Mouse (Mus musculus) neural tube, embryonic 14.5 days (tissue): ENCODE data around the gene Hoxc6. TPM values are rescaled to one million over a fixed set of nuclear protein-coding genes. Genes with fewer than 3 reads are reported as not detected.

Source experiments
- ATAC-seq: fragments of 200-750 bp; cut with Nextera tagmentation; 2 replicates; pipeline ENCODE4 v1.8.0; 2017; ENCODE audit warnings: low read depth, mild to moderate bottlenecking, moderate TSS enrichment, moderate library complexity
- H3K27ac ChIP-seq: fragments of 300-500 bp; sonication (generic); 2 replicates; pipeline ENCODE4 v1.5.1; 2014; ENCODE audit warnings: low read depth, mild to moderate bottlenecking, control low read depth, low read length, moderate library complexity, mixed read lengths
- H3K27me3 ChIP-seq: fragments of 300-500 bp; sonication (generic); 2 replicates; pipeline ENCODE4 v1.6.1; 2014; ENCODE audit warnings: low read length; ENCODE audit not compliant: control insufficient read depth, insufficient read depth
- H3K36me3 ChIP-seq: fragments of 300-500 bp; sonication (generic); 2 replicates; pipeline ENCODE4 v1.6.1; 2014; ENCODE audit warnings: low read length, mixed read lengths; ENCODE audit not compliant: control insufficient read depth, insufficient read depth
- H3K4me1 ChIP-seq: fragments of 300-500 bp; sonication (generic); 2 replicates; pipeline ENCODE4 v1.6.1; 2014; ENCODE audit warnings: low read length; ENCODE audit not compliant: control insufficient read depth, insufficient read depth
- H3K4me2 ChIP-seq: fragments of 300-500 bp; sonication (generic); 2 replicates; pipeline ENCODE4 v1.6.1; 2014; ENCODE audit warnings: mild to moderate bottlenecking, low read depth, low read length, control low read depth
- H3K4me3 ChIP-seq: fragments of 300-500 bp; sonication (generic); 2 replicates; pipeline ENCODE4 v1.5.1; 2014; ENCODE audit warnings: low read depth, low read length, control low read depth, mixed read lengths
- H3K9ac ChIP-seq: fragments of 300-500 bp; sonication (generic); replicated peaks from 2 replicates; pipeline ENCODE4 v1.6.1; 2014; ENCODE audit warnings: low read depth, mild to moderate bottlenecking, control low read depth, low read length, mixed read lengths
- H3K9me3 ChIP-seq: fragments of 300-500 bp; sonication (generic); 2 replicates; pipeline ENCODE4 v1.6.1; 2016; ENCODE audit warnings: low read length; ENCODE audit not compliant: control insufficient read depth
- WGBS: fragments of 180-500 bp; shearing (Covaris S2); extraction: QIAGEN DNeasy Blood & Tissue Kit; methylation state at CpG from one replicate; pipeline ENCODE4 v1.1.7; 2014; 5-methylcytosine and 5-hydroxymethylcytosine counted together
- polyA plus RNA-seq: library from polyadenylated mRNA; unstranded; fragments of >200 nt; fragmentation: Nextera tagmentation; extraction: Ambion mirVana; gene quantifications from 2 replicates; pipeline ENCODE4 v1.2.1, GENCODE M21; 2014

Gene Hoxc6
- polyA plus RNA-seq = 23.0 and 38.7 TPM in 2 replicates

DNA sequence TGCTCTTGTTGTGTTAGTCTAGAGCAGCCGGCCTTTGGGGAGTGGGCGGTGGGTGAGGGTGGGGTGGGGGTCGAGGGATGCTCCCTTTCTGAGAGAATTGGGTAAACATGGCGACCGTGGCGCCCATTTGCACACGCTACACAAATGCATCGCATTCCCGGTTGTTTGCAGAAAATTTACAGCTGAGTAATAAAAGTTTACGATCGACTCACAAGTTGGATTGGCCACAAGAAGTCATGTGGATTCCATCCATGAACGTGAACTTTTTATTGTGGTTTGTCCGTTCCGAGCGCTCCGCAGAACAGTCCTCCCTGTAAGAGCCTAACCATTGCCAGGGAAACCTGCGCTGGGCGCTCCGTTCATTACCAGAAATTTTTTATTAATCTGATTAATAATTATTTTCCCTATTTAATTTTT, at the start of gene Hoxc6:
Gene Hoxc6 (plus strand): TSS at position 319 of the 417 bp plus-strand sequence.
- no peaks in the 10 kb centered on the region for H3K36me3 ChIP-seq
- H3K4me1 ChIP-seq = peaks cover 52% of the 10 kb centered on the region
- H3K27ac ChIP-seq = peak within 1 kb of the TSS; percentile 91
- under 1% methylated on average over 19 of the region's 19 CpGs for WGBS
- ATAC-seq = peak; percentile 63
- H3K4me2 ChIP-seq = peak within 1 kb of the TSS; percentile 92
- no peaks in the 10 kb centered on the region for H3K9me3 ChIP-seq
- no peaks in the 10 kb centered on the region for H3K27me3 ChIP-seq
- H3K9ac ChIP-seq = peak within 1 kb of the TSS; percentile 76
- peak within 1 kb of the TSS; percentile 55 for H3K4me3 ChIP-seq

DNA sequence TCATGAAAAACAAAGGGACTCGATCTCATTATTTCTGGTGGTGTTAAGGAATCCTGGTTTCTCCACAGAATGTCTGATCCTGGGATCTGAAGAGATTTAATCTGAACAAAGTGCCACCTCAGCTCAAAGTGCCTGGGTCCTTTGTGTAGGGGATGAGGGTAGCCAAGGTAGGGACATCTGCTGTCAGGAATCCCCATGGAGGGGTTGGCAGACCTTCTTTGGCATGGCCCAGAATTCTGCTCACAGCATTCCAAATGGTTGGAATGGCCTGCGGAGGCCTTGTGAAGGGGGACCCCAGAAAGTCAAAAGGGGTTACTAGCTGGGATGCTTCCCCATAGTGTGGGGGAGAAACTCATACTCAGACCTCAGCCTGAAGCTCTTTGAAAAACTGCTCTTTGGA, 49.2 kb upstream of the Hoxc6 start:
- no peaks in the 10 kb centered on the region for H3K9me3 ChIP-seq

DNA sequence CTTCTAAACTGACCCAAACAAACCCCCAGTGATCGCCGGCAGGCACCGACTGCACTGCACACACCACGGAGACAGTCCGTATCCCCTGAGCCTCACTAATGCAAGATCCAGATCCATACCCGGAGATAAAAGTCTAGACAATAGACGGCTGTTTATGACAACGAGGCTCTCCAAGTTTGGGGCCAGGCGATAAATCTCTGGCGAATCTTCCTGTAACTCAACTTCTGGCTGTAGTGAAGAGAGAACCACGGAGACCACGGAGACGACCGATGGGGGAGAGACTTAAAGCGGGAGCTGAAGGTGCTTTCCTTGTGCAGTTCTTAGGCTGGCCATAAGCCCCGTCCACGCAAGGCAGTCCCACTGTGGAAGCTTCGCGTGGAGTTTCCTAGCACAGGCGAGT, 48.4 kb upstream of the Hoxc6 start:
- peak overlapping the region; percentile 50 for H3K9ac ChIP-seq
- H3K36me3 ChIP-seq = no peaks in the 10 kb centered on the region
- peak overlapping the region; percentile 12 for H3K4me3 ChIP-seq
- ATAC-seq = no peak
- peak overlapping the region; percentile 77 for H3K27ac ChIP-seq
- H3K4me1 ChIP-seq = no peaks in the 10 kb centered on the region
- H3K27me3 ChIP-seq = peaks cover 48% of the 10 kb centered on the region
- peak overlapping the region; percentile 42 for H3K4me2 ChIP-seq
- no peaks in the 10 kb centered on the region for H3K9me3 ChIP-seq
- WGBS = 2% methylated on average over 20 of the region's 20 CpGs

More for the DNA sequence above, 49.2 kb upstream of the Hoxc6 start:
- Histone ChIP-seq H3K4me2 (peak overlapping the region; percentile 42), H3K9ac (peak overlapping the region; percentile 51), H3K27me3 (peaks cover 54% of the 10 kb centered on the region), H3K4me3 (peak overlapping the region; percentile 12; the same call in 1 of the 2 replicates), H3K27ac (peak overlapping the region; percentile 77), H3K36me3 (no peaks in the 10 kb centered on the region), H3K4me1 (no peaks in the 10 kb centered on the region)
- ATAC-seq = no peak
- 4% methylated on average over 2 of the region's 2 CpGs for whole genome bisulfite sequencing

GRCm38 (mm10) chr15:102950877-102951276, 47.2 kb upstream of the Hoxc6 start:
- 14% methylated on average over 2 of the region's 2 CpGs for WGBS
- Histone ChIP-seq H3K36me3 (no peaks in the 10 kb centered on the region), H3K4me3 (peak overlapping the region; percentile 20), H3K9me3 (no peaks in the 10 kb centered on the region), H3K9ac (peak overlapping the region; percentile 50; the same call in 1 of the 2 replicates), H3K4me2 (peak overlapping the region; percentile 42), H3K27ac (peak overlapping the region; percentile 77), H3K4me1 (no peaks in the 10 kb centered on the region), H3K27me3 (peaks cover 36% of the 10 kb centered on the region)
- ATAC-seq = no peak

DNA sequence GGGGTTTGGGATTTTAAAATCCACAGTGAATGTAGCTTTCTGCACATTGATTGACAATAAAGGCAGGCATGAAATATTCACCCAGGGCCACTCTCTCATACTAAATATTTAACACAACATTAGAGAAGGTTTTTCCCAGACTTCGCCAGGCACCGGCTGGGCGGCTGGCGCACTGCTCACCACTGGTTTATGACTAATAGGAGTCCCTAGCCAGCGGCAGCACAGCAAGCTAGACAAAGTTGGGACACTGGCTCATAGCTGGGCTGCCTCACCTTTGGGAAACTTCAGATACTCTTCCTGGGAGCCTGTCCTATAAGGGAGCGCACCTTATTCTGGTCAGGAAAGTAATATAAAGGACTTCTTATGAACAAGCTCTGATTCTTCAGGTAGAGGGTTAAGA, 44.5 kb upstream of the Hoxc6 start:
- peak overlapping the region; percentile 46; the same call in 1 of the 2 replicates for H3K4me2 ChIP-seq
- H3K4me3 ChIP-seq = peak overlapping the region; percentile 35; the same call in 1 of the 2 replicates
- under 1% methylated on average over 6 of the region's 6 CpGs for WGBS
- peak overlapping the region; percentile 69; the same call in 1 of the 2 replicates for H3K9ac ChIP-seq
- ATAC-seq = no peak
- no peaks in the 10 kb centered on the region for H3K9me3 ChIP-seq
- H3K27ac ChIP-seq = no peak overlapping the region
- H3K4me1 ChIP-seq = no peaks in the 10 kb centered on the region
- H3K36me3 ChIP-seq = no peaks in the 10 kb centered on the region
- peaks cover 38% of the 10 kb centered on the region for H3K27me3 ChIP-seq

- H3K9me3 ChIP-seq = no peaks in the 10 kb centered on the region
- H3K27ac ChIP-seq = peak within 1 kb of the TSS; percentile 84
- peak within 1 kb of the TSS; percentile 46; the same call in 1 of the 2 replicates for H3K4me2 ChIP-seq
- H3K4me3 ChIP-seq = peak within 1 kb of the TSS; percentile 35
- ATAC-seq = peak; percentile 35
- peaks cover 33% of the 10 kb centered on the region for H3K27me3 ChIP-seq
- H3K9ac ChIP-seq = peak within 1 kb of the TSS; percentile 69
- no peaks in the 10 kb centered on the region for H3K4me1 ChIP-seq
- under 1% methylated on average over 57 of the region's 57 CpGs for WGBS
- no peaks in the 10 kb centered on the region for H3K36me3 ChIP-seq
Observed at GRCm38 (mm10) chr15:102954192-102955006, 43.7 kb upstream of the Hoxc6 start, which contains the start of gene Hoxc11. TSS of gene Hoxc11 (plus strand) at chr15:102954427.

DNA sequence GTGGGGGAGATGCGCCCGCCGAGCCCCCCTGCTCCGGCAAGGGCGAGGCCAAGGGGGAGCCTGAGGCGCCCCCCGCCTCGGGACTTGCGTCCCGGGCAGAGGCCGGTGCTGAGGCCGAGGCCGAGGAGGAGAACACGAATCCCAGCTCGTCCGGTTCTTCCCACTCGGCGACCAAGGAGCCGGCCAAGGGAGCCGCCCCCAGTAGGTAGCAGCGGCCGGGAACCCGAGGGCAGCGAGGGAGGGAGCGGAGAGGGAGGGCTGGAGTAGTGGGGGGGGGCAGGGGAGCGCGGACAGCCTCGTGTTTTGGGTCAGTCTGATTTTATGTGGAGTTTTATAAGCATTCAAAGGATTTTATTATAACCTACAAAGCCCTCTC, 43.1 kb upstream of the Hoxc6 start:
- H3K9me3 ChIP-seq = no peaks in the 10 kb centered on the region
- peaks cover 33% of the 10 kb centered on the region for H3K27me3 ChIP-seq
- peak overlapping the region; percentile 69 for H3K9ac ChIP-seq
- no peak; the same call in 1 of the 2 replicates for ATAC-seq
- H3K27ac ChIP-seq = peak overlapping the region; percentile 84
- no peaks in the 10 kb centered on the region for H3K4me1 ChIP-seq
- H3K4me3 ChIP-seq = peak overlapping the region; percentile 35
- H3K4me2 ChIP-seq = peak overlapping the region; percentile 46; the same call in 1 of the 2 replicates
- 0% methylated on average over 27 of the region's 28 CpGs for WGBS
- H3K36me3 ChIP-seq = no peaks in the 10 kb centered on the region

DNA sequence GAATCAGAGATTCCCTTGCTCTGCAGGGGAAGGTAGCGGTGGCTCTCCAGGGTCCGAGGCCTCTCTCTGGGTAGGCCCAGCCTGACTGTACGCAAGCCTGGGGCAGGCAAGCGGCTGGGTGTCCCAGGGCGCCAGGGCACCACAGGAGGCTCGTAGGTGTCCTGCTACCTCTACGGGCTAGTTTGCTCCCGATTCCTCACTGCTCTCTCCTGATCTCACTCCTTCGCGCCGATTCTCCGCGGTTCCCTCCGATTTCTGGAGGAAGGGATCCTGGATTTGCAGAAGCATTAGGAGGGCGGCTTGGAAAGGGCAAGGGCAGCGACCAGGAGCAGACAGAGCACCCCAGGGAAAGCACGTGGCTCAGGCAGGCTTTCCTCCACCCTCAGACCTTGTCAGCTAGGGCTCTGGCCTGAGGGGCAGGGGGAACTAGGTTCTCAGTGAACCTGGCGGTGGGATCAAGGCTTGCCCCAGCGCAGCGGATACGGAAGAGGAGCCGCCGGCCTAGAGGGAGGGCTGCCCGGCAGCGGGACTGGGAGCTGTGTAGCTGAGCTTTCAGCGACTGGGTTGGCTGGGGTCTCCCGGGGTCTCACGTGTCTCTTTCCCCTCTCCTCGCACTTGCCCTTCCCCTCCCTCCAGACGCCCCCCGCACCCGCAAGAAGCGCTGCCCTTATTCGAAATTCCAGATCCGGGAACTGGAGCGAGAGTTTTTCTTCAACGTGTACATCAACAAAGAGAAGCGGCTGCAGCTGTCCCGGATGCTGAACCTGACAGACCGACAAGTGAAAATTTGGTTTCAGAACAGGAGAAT, 42.0 kb upstream of the Hoxc6 start:
- ATAC-seq = no peak
- Histone ChIP-seq H3K4me3 (peak overlapping the region; percentile 35), H3K36me3 (no peaks in the 10 kb centered on the region), H3K27me3 (peaks cover 37% of the 10 kb centered on the region), H3K27ac (peak overlapping the region; percentile 76), H3K4me1 (no peaks in the 10 kb centered on the region), H3K4me2 (peak overlapping the region; percentile 46), H3K9me3 (no peaks in the 10 kb centered on the region), H3K9ac (peak overlapping the region; percentile 69)
- WGBS = 2% methylated on average over 40 of the region's 40 CpGs
